Mouse (Mus musculus): ENCODE results near the gene Ythdf2.
"Not testable (repeated sequence)": the region's sequence is repeated elsewhere in the genome, so short reads cannot be mapped to it uniquely, and the experiment has no call there.

Gene Ythdf2

DNA sequence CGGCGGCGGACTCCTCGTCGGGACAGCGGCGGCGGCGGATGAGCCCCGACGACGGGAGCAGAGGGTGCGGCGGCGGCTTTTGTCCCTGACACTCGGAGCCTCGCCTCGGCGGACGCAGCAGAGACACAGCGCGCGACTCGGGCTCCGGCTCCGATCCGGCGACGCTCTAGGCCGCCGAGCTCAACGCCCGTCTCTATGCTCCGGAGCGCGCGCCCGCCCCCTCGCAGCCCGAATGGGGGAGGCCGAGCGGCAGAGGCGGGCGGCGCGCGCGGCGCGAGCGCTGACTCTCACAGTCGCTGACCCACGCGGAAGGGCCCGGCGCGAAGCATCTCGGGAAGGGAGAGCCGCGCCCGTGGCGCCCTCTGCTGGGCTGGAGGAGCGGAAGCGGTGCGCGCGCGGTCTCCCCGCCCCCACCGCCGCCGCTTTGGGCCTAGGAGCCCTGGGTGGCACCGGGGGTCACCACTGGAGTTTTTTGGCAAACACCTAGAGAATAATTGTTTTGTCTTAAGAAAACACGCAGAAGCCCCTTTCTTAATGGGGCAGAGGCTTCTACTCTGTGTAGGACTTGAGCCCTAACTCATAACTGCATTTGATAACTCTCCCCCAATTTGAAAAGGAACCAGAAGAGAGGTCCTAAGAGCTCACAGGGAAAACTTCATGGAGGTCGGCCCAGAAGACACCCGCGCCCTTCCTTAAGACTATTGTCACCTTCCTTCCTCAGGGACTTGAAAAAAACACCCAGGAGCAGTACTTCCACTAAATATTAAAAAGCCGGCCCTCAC, at the start of gene Ythdf2:
Gene Ythdf2, minus strand, starts transcription at position 351 of the 782 bp plus-strand sequence.
- DNase-seq (ENCODE audit: low read depth, low spot score) = peak; percentile 98

GRCm38 (mm10) chr4:132260404-132261379, 48.6 kb upstream of the Ythdf2 start:
- peak; percentile 39 for DNase-seq (ENCODE audit: low read depth, low spot score)

GRCm38 (mm10) chr4:132259248-132259647, 47.1 kb upstream of the Ythdf2 start:
- no peak for DNase-seq (ENCODE audit: low read depth, low spot score)

- DNase-seq (ENCODE audit: low read depth, low spot score) = no peak
Observed at GRCm38 (mm10) chr4:132256384-132256783, 44.3 kb upstream of the Ythdf2 start.

GRCm38 (mm10) chr4:132254986-132255385, 42.9 kb upstream of the Ythdf2 start:
- no peak for DNase-seq (ENCODE audit: low read depth, low spot score)

- DNase-seq (ENCODE audit: low read depth, low spot score) = no peak
Observed at GRCm38 (mm10) chr4:132253622-132254021, 41.5 kb upstream of the Ythdf2 start.

- no peak for DNase-seq (ENCODE audit: low read depth, low spot score)
Observed at GRCm38 (mm10) chr4:132253128-132253527, 41.0 kb upstream of the Ythdf2 start.

GRCm38 (mm10) chr4:132251596-132251995, 39.5 kb upstream of the Ythdf2 start:
- DNase-seq (ENCODE audit: low read depth, low spot score) = no peak

DNA sequence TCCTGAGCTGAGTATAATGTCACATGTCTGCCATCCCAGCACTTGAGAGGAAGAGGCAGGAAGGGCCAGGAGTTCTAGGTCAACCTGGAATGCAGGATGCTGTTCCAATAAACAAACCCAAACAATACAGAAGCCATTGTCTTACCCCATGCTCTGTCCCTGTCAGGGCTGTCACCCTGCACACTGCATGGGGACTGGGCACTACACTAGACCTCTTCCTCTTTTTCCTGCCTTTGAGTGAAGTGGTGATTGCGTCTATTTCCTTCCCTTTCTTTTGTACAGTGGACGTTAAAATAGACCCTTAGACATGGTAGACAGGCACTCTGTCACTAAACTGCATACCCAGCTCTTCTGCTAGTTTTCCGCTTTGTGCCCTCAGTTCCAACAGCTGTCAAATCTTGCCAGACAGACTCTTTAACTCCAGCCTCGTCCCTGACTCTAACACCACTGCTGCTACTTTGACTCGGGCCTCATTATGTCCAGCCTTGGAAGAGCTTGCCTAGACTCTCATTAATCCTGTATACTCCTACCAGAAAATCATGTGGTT, 35.4 kb upstream of the Ythdf2 start:
- no peak for DNase-seq (ENCODE audit: low read depth, low spot score)

DNA sequence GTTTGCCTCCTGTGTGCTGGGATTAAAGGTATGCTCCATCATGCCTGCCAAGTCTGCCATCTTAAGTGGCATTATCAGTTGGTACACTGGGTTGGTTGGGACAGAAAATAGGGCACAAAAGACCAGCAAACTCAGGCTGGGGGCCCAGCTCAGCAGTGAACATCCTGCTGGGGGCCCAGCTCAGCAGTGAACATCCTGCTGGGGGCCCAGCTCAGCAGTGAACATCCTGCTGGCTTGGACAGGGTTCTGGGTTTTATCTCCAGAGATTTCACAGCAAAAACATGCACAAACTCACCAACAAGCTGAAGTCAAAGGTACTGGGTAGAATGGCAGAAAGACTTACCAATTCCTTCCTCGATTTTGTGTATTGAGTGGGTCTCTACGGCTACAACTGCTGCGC, 33.5 kb upstream of the Ythdf2 start:
- DNase-seq (ENCODE audit: low read depth, low spot score) = no peak

GRCm38 (mm10) chr4:132241208-132241607, 29.1 kb upstream of the Ythdf2 start:
- DNase-seq (ENCODE audit: low read depth, low spot score) = no peak

DNA sequence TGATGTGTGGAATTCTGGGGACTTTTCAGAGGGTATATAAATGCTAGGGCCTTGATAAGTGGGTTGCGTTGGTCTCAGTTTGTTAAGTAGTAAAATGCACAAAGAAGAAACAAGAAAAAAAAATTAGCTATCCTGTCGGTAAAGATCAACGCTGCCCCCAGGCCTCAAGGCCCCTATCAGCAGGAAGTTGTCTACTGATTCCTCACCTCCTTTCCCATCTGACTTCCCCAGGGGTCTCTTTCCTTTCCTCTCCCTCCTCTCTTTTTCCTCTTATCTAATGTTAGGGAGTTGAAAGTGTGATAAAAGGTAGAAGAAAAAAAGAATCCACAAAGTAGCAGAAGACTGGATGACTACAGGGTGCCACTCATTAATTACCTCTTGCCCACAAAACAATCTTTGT, 28.3 kb upstream of the Ythdf2 start:
- no peak for DNase-seq (ENCODE audit: low read depth, low spot score)

- no peak for DNase-seq (ENCODE audit: low read depth, low spot score)
Observed at GRCm38 (mm10) chr4:132238356-132238755, 26.3 kb upstream of the Ythdf2 start.

GRCm38 (mm10) chr4:132234710-132235109, 22.6 kb upstream of the Ythdf2 start:
- DNase-seq (ENCODE audit: low read depth, low spot score) = no peak

DNA sequence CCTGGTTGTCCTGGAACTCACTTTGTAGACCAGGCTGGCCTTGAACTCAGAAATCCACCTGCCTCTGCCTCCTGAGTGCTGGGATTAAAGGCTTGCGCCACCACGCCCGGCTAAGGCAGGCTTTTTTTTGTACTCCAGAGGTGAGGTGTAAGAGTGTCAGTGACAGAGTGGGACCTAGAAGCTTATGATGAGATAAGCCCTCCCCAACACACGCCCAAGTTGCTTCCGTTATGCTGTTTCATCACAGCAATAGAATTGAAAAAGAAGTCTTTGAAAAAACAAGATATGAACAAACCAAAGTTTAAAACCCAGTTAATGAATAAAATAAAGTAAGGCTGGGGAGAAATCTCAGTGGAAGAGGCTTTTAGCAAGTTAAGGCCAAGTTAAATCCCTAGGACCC, 18.3 kb upstream of the Ythdf2 start:
- no peak for DNase-seq (ENCODE audit: low read depth, low spot score)

DNA sequence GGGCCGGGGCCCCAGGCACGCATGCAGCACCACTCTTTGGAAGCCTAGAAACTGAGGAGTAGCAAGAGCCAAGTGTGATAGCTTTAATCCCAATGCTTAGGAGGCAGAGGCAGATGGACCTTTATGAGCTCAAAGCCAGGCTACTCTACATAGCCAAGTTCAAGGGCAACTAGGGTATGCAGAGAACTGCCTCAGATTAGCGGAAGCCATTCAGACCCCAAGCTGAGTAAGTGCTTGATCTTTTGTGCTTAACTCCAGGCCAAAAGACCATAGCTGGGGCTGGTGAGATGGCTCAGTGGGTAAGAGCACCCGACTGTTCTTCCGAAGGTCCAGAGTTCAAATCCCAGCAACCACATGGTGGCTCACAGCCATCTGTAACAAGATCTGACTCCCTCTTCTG, 9.9 kb upstream of the Ythdf2 start:
- DNase-seq (ENCODE audit: low read depth, low spot score) = not testable (repeated sequence)

DNA sequence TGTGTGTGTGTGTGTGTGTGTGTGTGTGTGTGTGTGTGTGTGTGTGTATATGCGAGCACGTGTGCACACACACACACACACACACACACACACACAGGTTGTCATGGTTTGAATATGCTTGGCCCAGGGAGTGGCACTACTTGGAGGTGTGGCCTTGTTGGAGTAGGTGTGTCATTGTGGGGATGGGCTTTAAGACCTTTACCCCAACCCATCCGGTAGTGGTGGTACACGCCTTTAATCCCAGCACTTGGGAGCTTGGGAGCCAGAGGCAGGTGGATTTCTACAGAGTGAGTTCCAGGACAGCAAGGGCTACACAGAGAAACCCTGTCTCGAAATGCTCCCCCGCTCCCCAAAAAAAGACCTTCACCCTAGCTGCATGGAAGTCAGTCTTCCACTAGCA, 6.3 kb upstream of the Ythdf2 start:
- not testable (repeated sequence) for DNase-seq (ENCODE audit: low read depth, low spot score)

- DNase-seq (ENCODE audit: low read depth, low spot score) = no peak
Observed at GRCm38 (mm10) chr4:132217781-132218180, 5.7 kb upstream of the Ythdf2 start.

- no peak for DNase-seq (ENCODE audit: low read depth, low spot score)
Observed at GRCm38 (mm10) chr4:132216602-132217001, 4.5 kb upstream of the Ythdf2 start.

DNA sequence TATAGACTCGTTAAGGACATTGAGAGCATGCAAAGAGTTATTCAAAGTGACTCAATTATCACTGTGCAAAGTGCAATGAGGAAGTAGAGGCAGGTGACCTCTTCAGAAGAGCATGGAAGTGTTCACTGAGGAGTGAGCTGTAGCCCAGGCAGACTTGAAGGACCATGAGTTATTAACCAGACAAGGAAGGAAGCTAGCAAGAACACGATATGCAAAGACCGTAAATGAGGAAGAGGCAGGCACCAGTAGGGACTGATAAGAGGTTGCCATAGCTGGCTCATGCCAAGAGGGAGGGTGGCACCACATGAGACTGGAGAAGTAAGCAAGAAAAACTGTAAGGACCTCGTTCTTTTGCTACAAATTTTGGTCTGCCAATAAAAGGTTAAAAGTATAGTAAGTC, 2.7 kb upstream of the Ythdf2 start:
- no peak for DNase-seq (ENCODE audit: low read depth, low spot score)

DNA sequence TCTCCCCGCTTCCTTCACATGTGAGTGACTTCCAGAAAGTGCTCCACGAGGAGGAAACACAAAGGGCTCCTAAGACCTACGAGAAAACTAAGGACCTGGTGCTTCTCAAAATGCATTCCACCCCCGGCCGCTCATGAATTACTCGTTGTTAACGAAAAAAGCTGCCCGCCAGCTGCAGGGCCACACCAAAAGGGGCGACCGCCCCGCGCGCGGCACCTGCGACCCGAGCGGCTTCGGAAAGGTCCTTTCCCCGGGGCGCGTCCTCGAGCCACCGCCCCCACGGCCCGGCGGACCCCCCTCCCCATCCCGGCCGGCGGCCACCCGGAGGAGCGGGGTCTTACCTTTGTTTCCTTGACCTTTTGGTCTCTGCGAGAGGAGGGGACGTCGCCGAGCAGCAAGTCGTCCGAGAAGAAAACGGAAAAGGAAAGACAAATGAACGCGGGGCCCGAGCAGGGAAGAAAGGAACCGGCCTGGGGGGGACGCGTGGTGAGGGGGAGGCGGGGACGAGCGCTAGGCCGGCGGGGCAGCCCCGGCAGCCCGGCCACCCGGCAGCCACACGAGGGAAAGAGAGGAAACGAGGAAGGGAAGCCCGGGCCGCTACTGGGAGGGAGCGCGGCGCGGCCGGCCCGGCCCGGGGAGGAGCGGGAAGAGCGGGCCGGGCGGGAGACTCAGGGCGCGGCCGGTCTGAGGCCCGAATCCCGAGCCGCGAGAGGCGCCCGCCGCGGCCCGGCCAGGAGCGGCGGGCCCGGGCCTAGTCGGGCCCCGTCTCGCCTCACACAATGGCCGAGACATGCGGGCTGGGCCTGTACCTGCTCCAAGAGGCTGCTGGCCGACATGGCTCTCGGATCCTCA, 786 bp downstream of the Ythdf2 start:
- DNase-seq (ENCODE audit: low read depth, low spot score) = peak; percentile 32
